Mouse (Mus musculus): ENCODE results near the gene Il6ra.

The Il6ra gene

GRCm38 (mm10) chr3:89908836-89909235 lies 4.2 kb downstream of the Il6ra start:
- no peak for DNase-seq

GRCm38 (mm10) chr3:89907846-89908245 lies 5.2 kb downstream of the Il6ra start:
- DNase-seq: no peak

GRCm38 (mm10) chr3:89899511-89899908 lies 13.5 kb downstream of the Il6ra start:
- no peak for DNase-seq

GRCm38 (mm10) chr3:89898870-89899510 lies 14.0 kb downstream of the Il6ra start:
- DNase-seq: no peak

- DNase-seq: no peak
These were observed 15.0 kb downstream of the Il6ra start for GRCm38 (mm10) chr3:89898011-89898410.

- DNase-seq: no peak
These were observed 15.7 kb downstream of the Il6ra start for GRCm38 (mm10) chr3:89897204-89897796.

- no peak for DNase-seq
These were observed 16.4 kb downstream of the Il6ra start for GRCm38 (mm10) chr3:89896571-89896970.

- DNase-seq: no peak
These were observed 20.4 kb downstream of the Il6ra start for GRCm38 (mm10) chr3:89892517-89893106.

- no peak for DNase-seq
These were observed 21.3 kb downstream of the Il6ra start for GRCm38 (mm10) chr3:89891696-89892095.

GRCm38 (mm10) chr3:89889841-89890430 lies 23.1 kb downstream of the Il6ra start:
- no peak for DNase-seq

- no peak for DNase-seq
These were observed 25.3 kb downstream of the Il6ra start for GRCm38 (mm10) chr3:89887582-89888230.

GRCm38 (mm10) chr3:89885766-89886165 lies 27.2 kb downstream of the Il6ra start:
- no peak for DNase-seq

GRCm38 (mm10) chr3:89883582-89884041 lies 29.4 kb downstream of the Il6ra start:
- DNase-seq: no peak

GRCm38 (mm10) chr3:89882556-89883181 lies 30.3 kb downstream of the Il6ra start:
- DNase-seq: no peak

GRCm38 (mm10) chr3:89880036-89880851 lies 32.8 kb downstream of the Il6ra start:
- no peak for DNase-seq

- no peak for DNase-seq
These were observed 33.7 kb downstream of the Il6ra start for GRCm38 (mm10) chr3:89879326-89879725.

GRCm38 (mm10) chr3:89878456-89878855 lies 34.5 kb downstream of the Il6ra start:
- no peak for DNase-seq

GRCm38 (mm10) chr3:89877129-89877528 lies 35.9 kb downstream of the Il6ra start:
- DNase-seq: no peak

- no peak for DNase-seq
These were observed 36.5 kb downstream of the Il6ra start for GRCm38 (mm10) chr3:89876469-89876868.

- DNase-seq: no peak
These were observed 37.2 kb downstream of the Il6ra start for GRCm38 (mm10) chr3:89875781-89876180.

- DNase-seq: no peak
These were observed 38.0 kb downstream of the Il6ra start for GRCm38 (mm10) chr3:89875021-89875420.

GRCm38 (mm10) chr3:89874076-89874475 lies 38.9 kb downstream of the Il6ra start:
- DNase-seq: no peak

Measured in right cerebral cortex, postnatal 4 days (tissue).